Mouse (Mus musculus) brain, embryonic 14.5 days (tissue): Measurements from ENCODE around the gene Pa2g4.

Source experiments
- CTCF ChIP-seq: fragments of 200-500 bp; IDR thresholded peaks from 2 replicates; pipeline ENCODE4 v1.5.1; 2012; ENCODE audit warnings: inconsistent platforms, mild to moderate bottlenecking, moderate library complexity, borderline replicate concordance; ENCODE audit not compliant: insufficient read depth, insufficient read length; ENCODE audit errors: extremely low read depth
- POLR2A ChIP-seq: fragments of 200-500 bp; IDR thresholded peaks from 2 replicates; pipeline ENCODE4 v1.6.1; 2012; ENCODE audit warnings: mild to moderate bottlenecking, inconsistent platforms, borderline replicate concordance; ENCODE audit not compliant: poor library complexity, insufficient read depth, insufficient read length, severe bottlenecking; ENCODE audit errors: extremely low read depth

DNA sequence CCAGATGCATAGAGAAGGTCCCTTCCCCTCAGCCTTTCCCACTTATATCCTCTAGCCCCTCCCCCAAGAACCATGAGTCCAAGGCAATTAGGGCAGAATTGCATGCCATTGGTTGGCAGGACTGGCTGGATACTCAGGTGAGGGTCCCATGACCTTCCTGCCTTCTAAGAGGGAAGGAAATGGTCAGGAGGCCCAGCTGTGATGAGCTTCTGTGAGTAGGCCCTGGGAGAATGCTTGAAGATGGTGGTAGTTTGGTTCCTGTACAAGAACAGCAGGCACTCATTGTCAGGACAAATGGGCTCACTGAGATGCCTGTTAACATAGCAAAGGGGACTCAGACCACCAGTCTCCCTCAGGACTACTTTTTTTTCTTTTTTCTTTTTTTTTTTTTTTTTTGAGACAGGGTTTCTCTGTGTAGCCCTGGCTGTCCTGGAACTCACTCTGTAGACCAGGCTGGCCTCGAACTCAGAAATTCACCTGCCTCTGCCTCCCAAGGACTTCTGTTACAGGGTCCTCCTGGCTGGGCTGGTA is 27.4 kb downstream of the Pa2g4 start:
- TF ChIP-seq POLR2A (no peak), CTCF (no peak)
